Mouse (Mus musculus): ENCODE measurements around the gene Rpl19.

The Rpl19 gene

GRCm38 (mm10) chr11:98052129-98052988 lies 25.8 kb downstream of the Rpl19 start:
- DNase-seq (ENCODE audit: low spot score in 2 of 2), result no peak

DNA sequence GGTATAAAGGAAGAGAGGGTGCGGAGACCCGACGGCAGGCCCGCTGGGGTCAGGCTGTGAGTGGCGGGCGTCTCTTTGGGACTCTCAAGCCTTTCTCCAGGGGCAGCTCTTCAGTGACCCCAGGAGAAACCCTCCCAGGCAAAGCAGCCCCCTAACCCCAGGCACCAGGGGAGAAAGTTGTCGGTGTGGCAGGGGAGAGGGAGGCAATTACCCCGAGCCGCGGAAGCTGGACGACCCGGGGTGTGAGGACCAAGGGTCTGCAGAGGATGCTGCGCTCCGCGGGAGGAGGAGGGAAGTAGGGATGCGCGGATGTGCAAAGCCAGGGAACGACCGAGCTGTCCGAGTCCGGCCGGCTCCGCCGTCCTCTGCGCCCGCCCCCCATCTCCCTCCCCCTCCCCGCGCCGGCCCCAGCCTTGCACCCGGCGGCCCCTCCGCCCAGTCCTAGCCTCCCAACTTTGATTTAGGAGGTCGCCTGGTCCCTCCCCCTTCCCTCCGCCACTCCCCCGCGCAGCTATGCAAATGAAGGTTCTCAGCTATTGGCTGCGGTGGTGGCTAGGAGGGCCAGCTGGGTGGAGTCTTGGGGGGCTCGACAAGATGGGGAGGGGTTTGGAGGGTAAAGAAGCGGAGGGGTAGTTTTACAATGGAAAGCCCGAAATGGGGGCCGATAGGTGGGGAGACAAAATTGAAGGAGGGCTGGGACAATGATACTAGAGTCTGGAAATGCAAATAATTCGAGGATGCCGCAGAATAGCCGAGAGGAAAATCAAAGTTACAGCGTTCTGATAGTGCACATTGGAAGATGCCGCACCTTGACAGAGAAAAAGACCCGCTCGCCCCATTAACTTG lies 26.7 kb downstream of the Rpl19 start, which contains the start of gene Stac2:
Gene Stac2 (minus strand): TSS at position 474 of the 846 bp plus-strand sequence.
- peak in 1 of 2 experiments; percentile 72 for DNase-seq (ENCODE audit: low spot score in 2 of 2)

- no peak for DNase-seq (ENCODE audit: low spot score in 2 of 2)
Measured at GRCm38 (mm10) chr11:98057466-98057865, 31.0 kb downstream of the Rpl19 start.

GRCm38 (mm10) chr11:98057998-98058397 lies 31.5 kb downstream of the Rpl19 start:
- no peak for DNase-seq (ENCODE audit: low spot score in 2 of 2)

DNA sequence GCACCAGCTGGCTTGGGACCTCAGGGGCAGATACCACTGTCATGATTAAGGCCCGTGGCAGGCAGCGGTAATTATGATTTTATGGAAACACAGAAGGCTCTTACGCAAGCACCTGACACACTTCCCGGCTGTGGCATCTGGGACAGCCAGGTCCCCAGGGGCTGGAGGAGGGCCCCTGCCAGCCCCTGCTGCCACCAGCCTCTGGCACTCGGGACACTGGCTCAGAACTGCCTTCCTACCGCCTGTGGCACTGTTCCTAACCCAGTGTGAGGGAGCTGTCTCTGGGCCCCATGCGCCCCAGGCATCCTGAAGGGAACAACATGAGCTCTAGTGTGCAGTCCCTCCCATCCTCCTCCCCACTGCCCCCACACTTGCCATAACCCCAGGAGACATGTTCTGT lies 33.2 kb downstream of the Rpl19 start:
- DNase-seq (ENCODE audit: low spot score in 2 of 2), result no peak

DNA sequence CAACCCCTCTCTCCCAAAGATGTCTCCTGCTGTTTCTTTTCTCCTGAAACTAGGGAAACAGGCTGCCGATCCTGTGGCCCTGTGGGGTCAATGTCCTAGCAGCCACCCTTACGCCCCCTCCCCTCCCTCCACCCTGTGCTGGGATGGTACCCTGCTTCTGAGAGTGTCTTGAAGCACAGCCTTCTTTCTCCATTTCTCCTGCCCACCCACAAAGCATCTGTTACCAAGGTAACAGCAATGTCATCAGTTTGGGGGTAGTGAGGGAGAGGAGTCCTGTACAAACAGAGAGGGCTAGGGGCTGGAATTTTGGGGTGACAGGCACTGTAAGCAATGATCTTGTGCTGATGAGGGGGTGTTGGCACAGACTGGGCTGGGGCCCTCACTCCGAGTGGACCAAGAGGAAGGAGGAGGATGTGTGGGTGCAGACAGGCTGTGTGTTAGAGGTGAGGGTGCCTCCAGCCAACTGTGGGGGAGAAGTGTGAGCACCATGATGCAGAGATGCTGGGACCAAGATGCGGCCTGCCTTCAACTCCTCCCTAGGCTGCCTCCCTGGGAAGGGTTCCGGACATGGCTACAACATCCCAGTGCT lies 33.7 kb downstream of the Rpl19 start:
- DNase-seq (ENCODE audit: low spot score in 2 of 2), result no peak

DNA sequence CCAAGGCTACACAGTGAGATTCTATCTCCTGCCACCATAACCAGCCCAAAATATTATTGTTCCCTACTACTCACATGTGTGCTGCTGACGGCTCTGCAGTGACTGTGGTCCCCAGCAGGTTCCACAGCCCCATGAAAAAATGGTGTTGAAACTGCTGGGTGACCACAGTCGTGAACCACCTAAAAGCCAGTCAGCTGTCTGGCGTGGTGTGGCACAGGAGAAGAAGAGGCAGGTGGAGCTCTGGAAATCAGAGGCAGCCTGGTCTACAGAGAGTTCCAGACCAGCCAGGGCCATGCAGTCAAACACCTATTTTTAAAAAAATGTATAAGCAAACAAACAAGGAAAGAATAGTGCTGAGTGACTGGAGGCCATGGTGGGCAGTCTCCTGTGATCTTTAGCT lies 34.9 kb downstream of the Rpl19 start:
- no peak for DNase-seq (ENCODE audit: low spot score in 2 of 2)

GRCm38 (mm10) chr11:98061904-98062562 lies 35.5 kb downstream of the Rpl19 start:
- DNase-seq (ENCODE audit: low spot score in 2 of 2), result no peak

GRCm38 (mm10) chr11:98066201-98066600 lies 39.7 kb downstream of the Rpl19 start:
- DNase-seq (ENCODE audit: low spot score in 2 of 2), result no peak

DNA sequence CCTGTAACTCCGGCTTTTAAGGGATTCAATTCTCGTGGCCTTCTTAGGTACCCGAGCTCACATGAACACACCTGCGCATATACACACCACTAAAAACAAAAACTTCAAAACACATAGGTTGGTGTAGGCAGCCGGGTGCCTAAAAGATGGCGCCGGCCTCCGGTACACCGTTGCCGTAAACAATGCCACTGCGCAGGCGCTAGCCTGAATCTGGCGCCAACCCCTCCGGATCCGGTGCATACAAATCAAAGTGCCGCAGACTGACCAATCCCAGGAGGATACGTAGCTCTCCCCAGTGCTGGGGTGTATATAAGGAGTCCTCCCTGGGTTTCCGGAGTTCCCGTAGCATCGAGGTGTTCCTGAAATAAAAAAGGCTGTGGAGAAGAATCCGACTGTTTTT lies 40.7 kb downstream of the Rpl19 start:
- DNase-seq (ENCODE audit: low spot score in 2 of 2), result no peak

- no peak for DNase-seq (ENCODE audit: low spot score in 2 of 2)
Measured at GRCm38 (mm10) chr11:98073442-98073841, 46.9 kb downstream of the Rpl19 start.

- DNase-seq (ENCODE audit: low spot score in 2 of 2), result peak; percentile 81 to 85
Measured at GRCm38 (mm10) chr11:98075195-98075808, 48.8 kb downstream of the Rpl19 start.

GRCm38 (mm10) chr11:98077086-98077485 lies 50.6 kb downstream of the Rpl19 start:
- DNase-seq (ENCODE audit: low spot score in 2 of 2), result no peak

Measured in right cerebral cortex, postnatal 36 days (tissue).